Mouse (Mus musculus): ENCODE measurements around the gene Fbxl17. TPM values are rescaled to one million over a fixed set of nuclear protein-coding genes. Genes with fewer than 3 reads are reported as not detected.

The Fbxl17 gene
- polyA plus RNA-seq, 1 experiment, result 7.3 TPM

DNA sequence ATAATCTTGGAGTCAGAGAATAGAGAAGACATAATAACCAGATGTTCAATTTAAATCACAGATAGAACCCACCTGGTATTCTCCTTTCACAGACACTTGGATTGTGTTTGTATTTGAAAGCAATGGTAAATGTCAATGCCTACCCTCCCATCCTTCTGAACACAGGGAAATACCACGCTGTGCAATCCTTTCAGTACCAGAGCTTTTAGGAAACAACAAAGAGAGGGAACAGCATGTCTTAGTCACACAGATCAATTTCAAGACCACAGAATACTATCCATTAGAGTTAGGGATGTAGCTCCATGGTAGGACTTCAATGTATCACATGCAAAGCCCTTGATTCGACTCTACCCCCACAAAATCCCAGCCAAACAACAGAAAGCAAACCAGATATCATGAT is 148.1 kb downstream of the Fbxl17 start:
- no peak for TF ChIP-seq CTCF (IDR thresholded peaks at IDR 0.05; ENCODE audit: borderline replicate concordance, control insufficient read depth, extremely low read depth, insufficient read depth, low read length, poor library complexity)
- TF ChIP-seq POLR2A (IDR thresholded peaks at IDR 0.05; ENCODE audit: control insufficient read depth, extremely low read depth, insufficient read depth, low read length, poor library complexity), result no peak
- Histone ChIP-seq H3K4me1 (replicated peaks; ENCODE audit: control insufficient read depth, insufficient read depth, low read length) (peaks cover 4% of the 10 kb centered on the region), H3K27ac (ENCODE audit: control insufficient read depth, insufficient read depth, low read length) (no peak overlapping the region), H3K27me3 (ENCODE audit: control insufficient read depth, insufficient read depth, low read length) (no peaks in the 10 kb centered on the region), H3K36me3 (ENCODE audit: control insufficient read depth, insufficient read depth, low read length) (no peaks in the 10 kb centered on the region), H3K4me3 (ENCODE audit: control insufficient read depth, insufficient read depth, low read length) (no peak overlapping the region)
- WGBS, result 95% methylated on average over 2 of the region's 2 CpGs
- DNase-seq, result no peak

- no peaks in the 10 kb centered on the region for H3K4me1 ChIP-seq (replicated peaks; ENCODE audit: control insufficient read depth, insufficient read depth, low read length)
- no peak for DNase-seq
- TF ChIP-seq CTCF (IDR thresholded peaks at IDR 0.05; ENCODE audit: borderline replicate concordance, control insufficient read depth, extremely low read depth, insufficient read depth, low read length, poor library complexity) (no peak), POLR2A (IDR thresholded peaks at IDR 0.05; ENCODE audit: control insufficient read depth, extremely low read depth, insufficient read depth, low read length, poor library complexity) (no peak)
- H3K36me3 ChIP-seq (ENCODE audit: control insufficient read depth, insufficient read depth, low read length), result no peaks in the 10 kb centered on the region
- H3K27ac ChIP-seq (ENCODE audit: control insufficient read depth, insufficient read depth, low read length), result no peak overlapping the region
- no peaks in the 10 kb centered on the region for H3K27me3 ChIP-seq (ENCODE audit: control insufficient read depth, insufficient read depth, low read length)
- H3K4me3 ChIP-seq (ENCODE audit: control insufficient read depth, insufficient read depth, low read length), result no peak overlapping the region
- 93% methylated on average over 4 of the region's 4 CpGs for WGBS
These were observed 148.8 kb downstream of the Fbxl17 start for GRCm38 (mm10) chr17:63350876-63351509.

GRCm38 (mm10) chr17:63344101-63344500 is 155.7 kb downstream of the Fbxl17 start:
- DNase-seq, result no peak
- no peak overlapping the region for H3K4me3 ChIP-seq (ENCODE audit: control insufficient read depth, insufficient read depth, low read length)
- no peaks in the 10 kb centered on the region for H3K4me1 ChIP-seq (replicated peaks; ENCODE audit: control insufficient read depth, insufficient read depth, low read length)
- 81% methylated on average over 5 of the region's 5 CpGs for WGBS
- H3K27me3 ChIP-seq (ENCODE audit: control insufficient read depth, insufficient read depth, low read length), result no peaks in the 10 kb centered on the region
- H3K36me3 ChIP-seq (ENCODE audit: control insufficient read depth, insufficient read depth, low read length), result no peaks in the 10 kb centered on the region
- TF ChIP-seq POLR2A (IDR thresholded peaks at IDR 0.05; ENCODE audit: control insufficient read depth, extremely low read depth, insufficient read depth, low read length, poor library complexity) (no peak), CTCF (IDR thresholded peaks at IDR 0.05; ENCODE audit: borderline replicate concordance, control insufficient read depth, extremely low read depth, insufficient read depth, low read length, poor library complexity) (no peak)
- no peak overlapping the region for H3K27ac ChIP-seq (ENCODE audit: control insufficient read depth, insufficient read depth, low read length)

DNA sequence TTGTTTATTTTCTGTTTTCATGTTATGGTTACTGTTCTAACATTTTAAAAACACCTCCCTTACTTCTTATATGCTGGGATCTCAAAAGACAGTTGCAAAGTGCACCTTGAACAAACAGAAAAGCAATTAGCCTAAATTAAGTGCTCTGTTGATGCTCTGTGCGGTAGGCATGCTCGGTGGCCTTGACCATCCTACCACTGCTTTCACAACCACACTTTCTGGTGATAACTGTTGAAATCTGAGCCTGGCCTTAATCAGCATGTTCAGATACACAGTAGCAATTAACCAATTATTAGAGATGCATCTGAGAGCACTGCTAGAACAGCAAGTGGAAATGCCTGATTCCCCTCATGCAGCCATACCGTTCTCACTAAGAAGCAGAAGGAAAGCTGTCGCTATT is 156.7 kb downstream of the Fbxl17 start:
- Histone ChIP-seq H3K4me1 (replicated peaks; ENCODE audit: control insufficient read depth, insufficient read depth, low read length) (no peaks in the 10 kb centered on the region), H3K27me3 (ENCODE audit: control insufficient read depth, insufficient read depth, low read length) (no peaks in the 10 kb centered on the region), H3K27ac (ENCODE audit: control insufficient read depth, insufficient read depth, low read length) (no peak overlapping the region), H3K36me3 (ENCODE audit: control insufficient read depth, insufficient read depth, low read length) (no peaks in the 10 kb centered on the region), H3K4me3 (ENCODE audit: control insufficient read depth, insufficient read depth, low read length) (no peak overlapping the region)
- 93% methylated on average over 4 of the region's 4 CpGs for WGBS
- no peak for DNase-seq
- TF ChIP-seq POLR2A (IDR thresholded peaks at IDR 0.05; ENCODE audit: control insufficient read depth, extremely low read depth, insufficient read depth, low read length, poor library complexity), result no peak
- TF ChIP-seq CTCF (IDR thresholded peaks at IDR 0.05; ENCODE audit: borderline replicate concordance, control insufficient read depth, extremely low read depth, insufficient read depth, low read length, poor library complexity), result no peak

- no peak for TF ChIP-seq CTCF (IDR thresholded peaks at IDR 0.05; ENCODE audit: borderline replicate concordance, control insufficient read depth, extremely low read depth, insufficient read depth, low read length, poor library complexity)
- no peak for TF ChIP-seq POLR2A (IDR thresholded peaks at IDR 0.05; ENCODE audit: control insufficient read depth, extremely low read depth, insufficient read depth, low read length, poor library complexity)
- WGBS, result 95% methylated on average over 11 of the region's 11 CpGs
- H3K27ac ChIP-seq (ENCODE audit: control insufficient read depth, insufficient read depth, low read length), result no peak overlapping the region
- no peak for DNase-seq
- no peaks in the 10 kb centered on the region for H3K4me1 ChIP-seq (replicated peaks; ENCODE audit: control insufficient read depth, insufficient read depth, low read length)
- no peaks in the 10 kb centered on the region for H3K36me3 ChIP-seq (ENCODE audit: control insufficient read depth, insufficient read depth, low read length)
- no peak overlapping the region for H3K4me3 ChIP-seq (ENCODE audit: control insufficient read depth, insufficient read depth, low read length)
- no peaks in the 10 kb centered on the region for H3K27me3 ChIP-seq (ENCODE audit: control insufficient read depth, insufficient read depth, low read length)
These were observed 157.4 kb downstream of the Fbxl17 start for GRCm38 (mm10) chr17:63342440-63342839.

DNA sequence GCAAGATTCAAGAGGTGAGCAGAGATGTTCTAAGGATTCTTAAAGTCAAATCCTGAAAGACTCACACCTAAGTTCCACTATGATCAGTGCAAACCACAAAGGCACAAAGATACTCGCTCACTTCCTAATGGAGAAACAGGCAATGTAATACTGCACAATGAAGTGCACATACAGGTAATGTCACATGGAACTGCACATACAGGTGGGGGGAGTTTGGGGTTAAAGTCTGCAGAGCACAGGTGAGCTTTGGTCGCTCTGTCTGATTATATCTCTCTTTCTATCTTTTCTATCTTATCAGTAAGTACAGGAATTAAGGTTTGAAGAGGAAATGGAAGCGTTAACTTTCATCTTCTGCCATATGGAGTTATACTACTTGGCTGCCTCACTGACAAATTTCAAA is 158.6 kb downstream of the Fbxl17 start:
- Histone ChIP-seq H3K4me1 (replicated peaks; ENCODE audit: control insufficient read depth, insufficient read depth, low read length) (no peaks in the 10 kb centered on the region), H3K27ac (ENCODE audit: control insufficient read depth, insufficient read depth, low read length) (no peak overlapping the region), H3K36me3 (ENCODE audit: control insufficient read depth, insufficient read depth, low read length) (no peaks in the 10 kb centered on the region), H3K27me3 (ENCODE audit: control insufficient read depth, insufficient read depth, low read length) (no peaks in the 10 kb centered on the region), H3K4me3 (ENCODE audit: control insufficient read depth, insufficient read depth, low read length) (no peak overlapping the region)
- no peak for DNase-seq
- WGBS, result 58% methylated on average over 3 of the region's 3 CpGs
- no peak for TF ChIP-seq CTCF (IDR thresholded peaks at IDR 0.05; ENCODE audit: borderline replicate concordance, control insufficient read depth, extremely low read depth, insufficient read depth, low read length, poor library complexity)
- TF ChIP-seq POLR2A (IDR thresholded peaks at IDR 0.05; ENCODE audit: control insufficient read depth, extremely low read depth, insufficient read depth, low read length, poor library complexity), result no peak

GRCm38 (mm10) chr17:63328888-63329287 is 170.9 kb downstream of the Fbxl17 start:
- TF ChIP-seq CTCF (IDR thresholded peaks at IDR 0.05; ENCODE audit: borderline replicate concordance, control insufficient read depth, extremely low read depth, insufficient read depth, low read length, poor library complexity) (no peak), POLR2A (IDR thresholded peaks at IDR 0.05; ENCODE audit: control insufficient read depth, extremely low read depth, insufficient read depth, low read length, poor library complexity) (no peak)
- Histone ChIP-seq H3K27ac (ENCODE audit: control insufficient read depth, insufficient read depth, low read length) (no peak overlapping the region), H3K27me3 (ENCODE audit: control insufficient read depth, insufficient read depth, low read length) (no peaks in the 10 kb centered on the region), H3K36me3 (ENCODE audit: control insufficient read depth, insufficient read depth, low read length) (no peaks in the 10 kb centered on the region), H3K4me3 (ENCODE audit: control insufficient read depth, insufficient read depth, low read length) (no peak overlapping the region), H3K4me1 (replicated peaks; ENCODE audit: control insufficient read depth, insufficient read depth, low read length) (no peaks in the 10 kb centered on the region)
- DNase-seq, result no peak
- WGBS, result 98% methylated on average over 2 of the region's 2 CpGs
